Mouse (Mus musculus) kidney, postnatal 10 days (tissue): ENCODE measurements at regions not wholly inside any gene's neighbourhood (a gene's known extent, or its start where the extent isn't known, plus 50 kb on each side); places are given as distances from the start of the nearest gene placed in this dataset.

ENCODE experiments used
- DNase-seq: peaks from one replicate; pipeline ENCODE4 v3.0.0; 2021; ENCODE audit warnings: mixed read lengths

DNA sequence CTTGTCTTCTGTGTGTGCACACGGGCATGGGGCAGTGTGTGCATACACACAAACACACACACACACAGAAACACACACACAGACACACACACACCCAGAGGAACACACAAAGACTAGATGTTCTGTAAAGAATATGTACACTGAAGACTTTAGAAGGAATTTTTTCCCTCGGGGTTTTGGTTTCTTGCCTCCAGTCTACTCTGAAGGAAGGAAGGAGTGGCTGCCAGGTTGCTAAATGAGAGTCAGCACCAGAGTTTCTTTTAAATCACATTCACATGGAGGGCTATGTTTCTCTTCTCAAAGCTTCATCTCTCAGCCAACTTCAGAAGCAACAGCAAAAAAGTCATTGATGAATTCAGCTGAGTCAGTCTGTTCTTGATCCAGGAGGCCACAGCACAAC is 61.8 kb upstream of the Irf2bp2 start:
- no peak for DNase-seq

GRCm38 (mm10) chr8:126654353-126654752 is 60.6 kb upstream of the Irf2bp2 start:
- no peak for DNase-seq

GRCm38 (mm10) chr8:126652151-126652550 is 58.4 kb upstream of the Irf2bp2 start:
- DNase-seq, result no peak

DNA sequence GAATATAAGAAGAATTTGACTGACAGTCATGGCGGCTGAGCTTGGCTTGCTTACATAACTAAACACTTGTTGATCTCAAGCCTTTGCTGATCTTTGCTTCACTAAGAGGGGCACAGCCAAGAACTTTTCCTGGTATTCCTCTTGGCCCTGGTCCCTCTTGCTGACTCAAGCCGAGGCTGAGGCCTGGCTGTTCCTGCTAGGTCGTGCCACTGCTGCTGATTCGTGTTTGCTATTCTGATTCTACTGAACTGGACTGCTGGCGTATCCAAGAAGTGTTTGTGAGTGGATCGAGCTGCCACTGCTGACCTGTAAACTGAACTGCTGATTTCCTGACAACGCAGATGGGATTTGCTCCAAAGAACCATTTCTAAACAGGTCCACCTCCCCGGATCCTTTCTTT is 57.2 kb upstream of the Irf2bp2 start:
- DNase-seq, result peak; percentile 8

- no peak for DNase-seq
Observed at GRCm38 (mm10) chr8:126649305-126649704, 55.5 kb upstream of the Irf2bp2 start.

- DNase-seq, result no peak
Observed at GRCm38 (mm10) chr8:126647350-126647749, 53.6 kb upstream of the Irf2bp2 start.

GRCm38 (mm10) chr8:126646604-126647311 is 53.0 kb upstream of the Irf2bp2 start:
- DNase-seq, result peak; percentile 43

DNA sequence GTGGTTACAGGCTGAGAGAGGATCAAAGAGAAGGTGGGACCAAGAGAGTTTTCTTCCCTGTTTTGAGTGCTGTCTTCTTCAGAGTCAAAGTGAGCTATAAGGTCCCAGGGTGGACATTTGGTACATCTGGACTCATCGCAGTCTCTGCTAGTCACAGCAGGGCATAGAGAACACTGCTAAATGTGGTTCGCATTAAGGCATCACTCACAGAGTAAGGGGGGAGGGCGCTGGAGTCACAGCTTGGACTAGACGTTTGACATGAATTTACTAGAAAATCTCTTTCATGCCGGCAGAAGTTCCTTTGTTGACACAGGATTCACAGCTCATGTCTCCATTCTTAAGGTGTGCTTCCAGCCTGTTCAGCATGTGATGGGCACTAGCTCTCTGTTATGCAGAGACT is 50.4 kb upstream of the Irf2bp2 start:
- no peak for DNase-seq
